Mouse (Mus musculus): ENCODE data around the gene Rnf222. TPM values are rescaled to one million over a fixed set of nuclear protein-coding genes. Genes with fewer than 3 reads are reported as not detected.
A peak's percentile ranks its signal among the peaks of the same experiment; 100 is the strongest.

Gene Rnf222
- polyA plus RNA-seq, 1 experiment from 2014 or later = 0.04 TPM

- H3K27ac ChIP-seq (replicated peaks) = no peak overlapping the region
- 75% methylated on average over 9 of the region's 9 CpGs for WGBS
- no peaks in the 10 kb centered on the region for H3K9me3 ChIP-seq (replicated peaks)
- H3K4me3 ChIP-seq = no peak overlapping the region
- no peaks in the 10 kb centered on the region for H3K27me3 ChIP-seq (ENCODE audit: low read depth, poor library complexity, severe bottlenecking)
- no peaks in the 10 kb centered on the region for H3K36me3 ChIP-seq
- no peak for DNase-seq (ENCODE audit: low spot score)
- peaks cover 5% of the 10 kb centered on the region; the same call in 1 of the 2 replicates for H3K4me1 ChIP-seq
Observed at GRCm38 (mm10) chr11:68864544-68865189, 23.7 kb upstream of the Rnf222 start.

GRCm38 (mm10) chr11:68871277-68871676 is 17.1 kb upstream of the Rnf222 start:
- H3K27ac ChIP-seq (replicated peaks) = no peak overlapping the region
- H3K36me3 ChIP-seq = no peaks in the 10 kb centered on the region
- no peaks in the 10 kb centered on the region for H3K9me3 ChIP-seq (replicated peaks)
- 94% methylated on average over 9 of the region's 9 CpGs for WGBS
- H3K4me1 ChIP-seq = no peaks in the 10 kb centered on the region
- no peaks in the 10 kb centered on the region for H3K27me3 ChIP-seq (ENCODE audit: low read depth, poor library complexity, severe bottlenecking)
- no peak for DNase-seq (ENCODE audit: low spot score)
- H3K4me3 ChIP-seq = no peak overlapping the region

- H3K4me1 ChIP-seq = no peaks in the 10 kb centered on the region
- H3K9me3 ChIP-seq (replicated peaks) = no peaks in the 10 kb centered on the region
- H3K4me3 ChIP-seq = no peak within 1 kb of the TSS
- H3K36me3 ChIP-seq = no peaks in the 10 kb centered on the region
- no peak for DNase-seq (ENCODE audit: low spot score)
- no peak within 1 kb of the TSS for H3K27ac ChIP-seq (replicated peaks)
- no peaks in the 10 kb centered on the region for H3K27me3 ChIP-seq (ENCODE audit: low read depth, poor library complexity, severe bottlenecking)
- WGBS = 65% methylated on average over 6 of the region's 6 CpGs
Observed at GRCm38 (mm10) chr11:68871748-68872147, 16.6 kb upstream of the Rnf222 start, which contains the start of gene Ndel1. TSS of gene Ndel1 (minus strand) at chr11:68871858.

GRCm38 (mm10) chr11:68874841-68875240 is 13.5 kb upstream of the Rnf222 start:
- H3K4me3 ChIP-seq = no peak overlapping the region
- H3K27me3 ChIP-seq (ENCODE audit: low read depth, poor library complexity, severe bottlenecking) = no peaks in the 10 kb centered on the region
- H3K36me3 ChIP-seq = no peaks in the 10 kb centered on the region
- no peaks in the 10 kb centered on the region for H3K9me3 ChIP-seq (replicated peaks)
- no peaks in the 10 kb centered on the region for H3K4me1 ChIP-seq
- WGBS = 0% methylated on average over 2 of the region's 2 CpGs
- no peak overlapping the region for H3K27ac ChIP-seq (replicated peaks)
- DNase-seq (ENCODE audit: low spot score) = peak; percentile 46

- Histone ChIP-seq H3K36me3 (no peaks in the 10 kb centered on the region), H3K4me3 (no peak overlapping the region), H3K27me3 (ENCODE audit: low read depth, poor library complexity, severe bottlenecking) (no peaks in the 10 kb centered on the region), H3K27ac (replicated peaks) (no peak overlapping the region), H3K4me1 (peaks cover 3% of the 10 kb centered on the region; the same call in 1 of the 2 replicates), H3K9me3 (replicated peaks) (no peaks in the 10 kb centered on the region)
- WGBS = 88% methylated on average over 5 of the region's 5 CpGs
- no peak for DNase-seq (ENCODE audit: low spot score)
Observed at GRCm38 (mm10) chr11:68878811-68879210, 9.5 kb upstream of the Rnf222 start.

GRCm38 (mm10) chr11:68882107-68882506 is 6.2 kb upstream of the Rnf222 start:
- no peak for DNase-seq (ENCODE audit: low spot score)
- 20% methylated on average over 14 of the region's 14 CpGs for WGBS
- H3K36me3 ChIP-seq = no peaks in the 10 kb centered on the region

GRCm38 (mm10) chr11:68883843-68884242 is 4.5 kb upstream of the Rnf222 start:
- no peak for DNase-seq (ENCODE audit: low spot score)
- Histone ChIP-seq H3K27me3 (ENCODE audit: low read depth, poor library complexity, severe bottlenecking) (no peaks in the 10 kb centered on the region), H3K9me3 (replicated peaks) (no peaks in the 10 kb centered on the region), H3K36me3 (no peaks in the 10 kb centered on the region), H3K4me3 (no peak overlapping the region), H3K4me1 (peaks cover 3% of the 10 kb centered on the region; the same call in 1 of the 2 replicates), H3K27ac (replicated peaks) (no peak overlapping the region)
- WGBS = 78% methylated on average over 2 of the region's 2 CpGs

More at GRCm38 (mm10) chr11:68882107-68882506, 6.2 kb upstream of the Rnf222 start:
- H3K4me1 ChIP-seq = peaks cover 3% of the 10 kb centered on the region; the same call in 1 of the 2 replicates
- no peaks in the 10 kb centered on the region for H3K9me3 ChIP-seq (replicated peaks)
- H3K4me3 ChIP-seq = no peak overlapping the region
- H3K27me3 ChIP-seq (ENCODE audit: low read depth, poor library complexity, severe bottlenecking) = no peaks in the 10 kb centered on the region
- no peak overlapping the region for H3K27ac ChIP-seq (replicated peaks)

- Histone ChIP-seq H3K27ac (replicated peaks) (no peak overlapping the region), H3K27me3 (ENCODE audit: low read depth, poor library complexity, severe bottlenecking) (no peaks in the 10 kb centered on the region), H3K9me3 (replicated peaks) (no peaks in the 10 kb centered on the region), H3K36me3 (no peaks in the 10 kb centered on the region), H3K4me1 (peaks cover 3% of the 10 kb centered on the region; the same call in 1 of the 2 replicates), H3K4me3 (no peak overlapping the region)
- DNase-seq (ENCODE audit: low spot score) = no peak
- 84% methylated on average over 5 of the region's 5 CpGs for WGBS
Observed at GRCm38 (mm10) chr11:68884368-68884767, 4.0 kb upstream of the Rnf222 start.

GRCm38 (mm10) chr11:68886091-68886490 is 2.3 kb upstream of the Rnf222 start:
- no peak for DNase-seq (ENCODE audit: low spot score)
- Histone ChIP-seq H3K36me3 (no peaks in the 10 kb centered on the region), H3K9me3 (replicated peaks) (no peaks in the 10 kb centered on the region), H3K27ac (replicated peaks) (no peak overlapping the region), H3K27me3 (ENCODE audit: low read depth, poor library complexity, severe bottlenecking) (no peaks in the 10 kb centered on the region), H3K4me3 (no peak overlapping the region), H3K4me1 (peaks cover 3% of the 10 kb centered on the region; the same call in 1 of the 2 replicates)
- 81% methylated on average over 5 of the region's 5 CpGs for WGBS

GRCm38 (mm10) chr11:68888653-68889052 is 300 bp downstream of the Rnf222 start:
- no peaks in the 10 kb centered on the region for H3K36me3 ChIP-seq
- 81% methylated on average over 2 of the region's 2 CpGs for WGBS
- H3K4me1 ChIP-seq = no peaks in the 10 kb centered on the region
- H3K27ac ChIP-seq (replicated peaks) = no peak overlapping the region
- DNase-seq (ENCODE audit: low spot score) = no peak
- no peak overlapping the region for H3K4me3 ChIP-seq
- H3K9me3 ChIP-seq (replicated peaks) = no peaks in the 10 kb centered on the region
- H3K27me3 ChIP-seq (ENCODE audit: low read depth, poor library complexity, severe bottlenecking) = no peaks in the 10 kb centered on the region

GRCm38 (mm10) chr11:68890625-68891024 is 2.3 kb downstream of the Rnf222 start:
- Histone ChIP-seq H3K4me1 (no peaks in the 10 kb centered on the region), H3K36me3 (no peaks in the 10 kb centered on the region), H3K27ac (replicated peaks) (no peak overlapping the region), H3K27me3 (ENCODE audit: low read depth, poor library complexity, severe bottlenecking) (no peaks in the 10 kb centered on the region), H3K9me3 (replicated peaks) (no peaks in the 10 kb centered on the region), H3K4me3 (no peak overlapping the region)
- DNase-seq (ENCODE audit: low spot score) = no peak
- 67% methylated on average over 2 of the region's 2 CpGs for WGBS

- 82% methylated on average over 5 of the region's 5 CpGs for WGBS
- H3K27ac ChIP-seq (replicated peaks) = no peak overlapping the region
- H3K4me1 ChIP-seq = no peaks in the 10 kb centered on the region
- no peak for DNase-seq (ENCODE audit: low spot score)
- H3K27me3 ChIP-seq (ENCODE audit: low read depth, poor library complexity, severe bottlenecking) = no peaks in the 10 kb centered on the region
- H3K36me3 ChIP-seq = no peaks in the 10 kb centered on the region
- H3K4me3 ChIP-seq = no peak overlapping the region
- H3K9me3 ChIP-seq (replicated peaks) = no peaks in the 10 kb centered on the region
Observed at GRCm38 (mm10) chr11:68891823-68892222, 3.5 kb downstream of the Rnf222 start.

GRCm38 (mm10) chr11:68892233-68892832 is 4.0 kb downstream of the Rnf222 start:
- 78% methylated on average over 15 of the region's 15 CpGs for WGBS
- H3K36me3 ChIP-seq = no peaks in the 10 kb centered on the region

More at GRCm38 (mm10) chr11:68892233-68892832, 4.0 kb downstream of the Rnf222 start:
- Histone ChIP-seq H3K27ac (replicated peaks) (no peak overlapping the region), H3K4me1 (no peaks in the 10 kb centered on the region), H3K9me3 (replicated peaks) (no peaks in the 10 kb centered on the region), H3K4me3 (no peak overlapping the region), H3K27me3 (ENCODE audit: low read depth, poor library complexity, severe bottlenecking) (no peaks in the 10 kb centered on the region)
- no peak for DNase-seq (ENCODE audit: low spot score)
